Mouse (Mus musculus): ENCODE results near the gene Gm2000.

- TF ChIP-seq CTCF (IDR thresholded peaks at IDR 0.05; ENCODE audit: borderline replicate concordance, insufficient read depth, low read length) (no peak), POLR2A (IDR thresholded peaks at IDR 0.05; ENCODE audit: low read depth, low read length) (no peak)
These were observed 27.3 kb downstream of the Gm2000 start for GRCm38 (mm10) chr1:156393148-156393547.

All from embryonic fibroblast, embryonic 13.5 days (primary cell).